Mouse (Mus musculus) CD4-positive naive resting alpha-beta T cell, adult 57 days (primary cell): ENCODE measurements around the gene Eif3l. TPM values are rescaled to one million over a fixed set of nuclear protein-coding genes. Genes with fewer than 3 reads are reported as not detected.

Experiments used
- total RNA-seq: library from RNA; stranded (reverse); gene quantifications from one replicate; pipeline ENCODE4 v1.2.4, GENCODE M21; 2023

The Eif3l gene
- 118 TPM for total RNA-seq

GRCm38 (mm10) chr15:79074913-79075532 is at the start of gene Eif3l:
Eif3l (plus strand) TSS chr15:79075179.

GRCm38 (mm10) chr15:79028237-79028738 is 46.7 kb upstream of the Eif3l start, which contains the start of gene H1f0:
H1f0 (plus strand) TSS chr15:79028450.

GRCm38 (mm10) chr15:79041585-79041984 is 33.4 kb upstream of the Eif3l start, which contains the start of gene Galr3:
Galr3 (plus strand) TSS chr15:79041885.

GRCm38 (mm10) chr15:79062376-79063159 is 12.4 kb upstream of the Eif3l start, which contains the start of gene Ankrd54:
Ankrd54 (minus strand) TSS chr15:79062893.

GRCm38 (mm10) chr15:79108421-79109320 is 33.7 kb downstream of the Eif3l start, which contains the start of gene Micall1:
Micall1 (plus strand) TSS chr15:79108898.

GRCm38 (mm10) chr15:79140866-79141565 is 66.0 kb downstream of the Eif3l start, which contains the start of the genes Polr2f and 1700088E04Rik:
Polr2f (plus strand) TSS chr15:79141009.
1700088E04Rik (minus strand) TSS chr15:79141253.

Other genes starting within 250 kb of the Eif3l start
- gene Cdc42ep1, start 232.6 kb upstream of the Eif3l start, total RNA-seq: 0.65 TPM
- 3.3 TPM for gene Lgals2, start 219.7 kb upstream of the Eif3l start, total RNA-seq
- 84.3 TPM for gene Gga1, start 198.0 kb upstream of the Eif3l start, total RNA-seq
- not detected for gene Gm49510, start 175.5 kb upstream of the Eif3l start, total RNA-seq
- gene Sh3bp1, start 175.4 kb upstream of the Eif3l start, total RNA-seq: 241 TPM
- gene Pdxp, start 161.3 kb upstream of the Eif3l start, total RNA-seq: 13.7 TPM
- gene Lgals1, start 148.5 kb upstream of the Eif3l start, total RNA-seq: 63.1 TPM
- gene Nol12, start 140.2 kb upstream of the Eif3l start, total RNA-seq: 58.9 TPM
- 40.0 TPM for gene Triobp, start 127.5 kb upstream of the Eif3l start, total RNA-seq
- 5.8 TPM for gene H1f0, start 46.7 kb upstream of the Eif3l start, total RNA-seq
- not detected for gene Galr3, start 33.3 kb upstream of the Eif3l start, total RNA-seq
- gene Ankrd54, start 12.3 kb upstream of the Eif3l start, total RNA-seq: 27.3 TPM
- gene Micall1, start 33.7 kb downstream of the Eif3l start, total RNA-seq: 65.1 TPM
- gene Polr2f, start 65.8 kb downstream of the Eif3l start, total RNA-seq: 44.4 TPM
- gene 1700088E04Rik, start 66.1 kb downstream of the Eif3l start, total RNA-seq: not detected
- gene Sox10, start 90.1 kb downstream of the Eif3l start, total RNA-seq: not detected
- 24.8 TPM for gene Pick1, start 154.0 kb downstream of the Eif3l start, total RNA-seq
- gene Gm49486, start 154.2 kb downstream of the Eif3l start, total RNA-seq: 0.92 TPM
- gene Slc16a8, start 179.6 kb downstream of the Eif3l start, total RNA-seq: not detected
- 0.65 TPM for gene Baiap2l2, start 210.4 kb downstream of the Eif3l start, total RNA-seq